Mouse (Mus musculus) forebrain, embryonic 12.5 days (tissue): ENCODE measurements at regions not wholly inside any gene's neighbourhood (a gene's known extent, or its start where the extent isn't known, plus 50 kb on each side); places are given as distances from the start of the nearest gene placed in this dataset.
A peak's percentile ranks its signal among the peaks of the same experiment; 100 is the strongest.
"Not testable (repeated sequence)": the region's sequence is repeated elsewhere in the genome, so short reads cannot be mapped to it uniquely, and the experiment has no call there.

Experiments
- ATAC-seq: fragments of 200-750 bp; cut with Nextera tagmentation; 2 replicates; pipeline ENCODE4 v1.8.0; 2017; ENCODE audit warnings: moderate TSS enrichment; ENCODE audit not compliant: low FRiP score
- H3K27ac ChIP-seq: fragments of 300-500 bp; sonication (generic); 2 replicates; pipeline ENCODE4 v1.5.1; 2016; ENCODE audit warnings: mild to moderate bottlenecking
- H3K27me3 ChIP-seq: fragments of 300-500 bp; sonication (generic); 2 replicates; pipeline ENCODE4 v1.6.1; 2016; ENCODE audit warnings: mild to moderate bottlenecking
- H3K36me3 ChIP-seq: fragments of 300-500 bp; sonication (generic); replicated peaks from 2 replicates; pipeline ENCODE4 v1.6.1; 2016; ENCODE audit warnings: mild to moderate bottlenecking
- H3K4me1 ChIP-seq: fragments of 300-500 bp; sonication (generic); 2 replicates; pipeline ENCODE4 v1.6.1; 2016
- H3K4me2 ChIP-seq: fragments of 300-500 bp; sonication (generic); 2 replicates; pipeline ENCODE4 v1.6.1; 2016; ENCODE audit warnings: mild to moderate bottlenecking, moderate library complexity
- H3K4me3 ChIP-seq: fragments of 300-500 bp; sonication (generic); replicated peaks from 2 replicates; pipeline ENCODE4 v1.5.1; 2016; ENCODE audit warnings: mild to moderate bottlenecking
- H3K9ac ChIP-seq: fragments of 300-500 bp; sonication (generic); 2 replicates; pipeline ENCODE4 v1.6.1; 2016; ENCODE audit warnings: mild to moderate bottlenecking
- H3K9me3 ChIP-seq: fragments of 300-500 bp; sonication (generic); 2 replicates; pipeline ENCODE4 v1.6.1; 2016
- WGBS: fragments of 180-500 bp; shearing (Covaris S2); methylation state at CpG from one replicate; pipeline ENCODE4 v1.1.7; 2016; 5-methylcytosine and 5-hydroxymethylcytosine counted together

- H3K27ac ChIP-seq, result no peak overlapping the region
- H3K36me3 ChIP-seq, result no peaks in the 10 kb centered on the region
- no peaks in the 10 kb centered on the region for H3K27me3 ChIP-seq
- no peaks in the 10 kb centered on the region for H3K9me3 ChIP-seq
- no peak overlapping the region for H3K9ac ChIP-seq
- ATAC-seq, result peak; percentile 75; the same call in 1 of the 2 replicates
- H3K4me1 ChIP-seq, result no peaks in the 10 kb centered on the region
- WGBS, result 37% methylated on average over 2 of the region's 2 CpGs
- H3K4me2 ChIP-seq, result no peak overlapping the region
- no peak overlapping the region for H3K4me3 ChIP-seq
Measured at GRCm38 (mm10) chr14:88092967-88093366, 378.2 kb downstream of the Pcdh20 start.

GRCm38 (mm10) chr14:88084854-88085253 lies 386.3 kb downstream of the Pcdh20 start:
- ATAC-seq, result no peak
- Histone ChIP-seq H3K27me3 (no peaks in the 10 kb centered on the region), H3K27ac (no peak overlapping the region), H3K4me3 (no peak overlapping the region), H3K9me3 (no peaks in the 10 kb centered on the region), H3K36me3 (no peaks in the 10 kb centered on the region), H3K9ac (no peak overlapping the region), H3K4me1 (no peaks in the 10 kb centered on the region), H3K4me2 (no peak overlapping the region)
- WGBS, result 91% methylated on average over 3 of the region's 3 CpGs

GRCm38 (mm10) chr14:88072880-88073468 lies 398.2 kb downstream of the Pcdh20 start:
- WGBS, result 80% methylated on average over 5 of the region's 5 CpGs
- ATAC-seq, result no peak
- H3K27ac ChIP-seq, result no peak overlapping the region
- H3K27me3 ChIP-seq, result no peaks in the 10 kb centered on the region
- H3K9ac ChIP-seq, result no peak overlapping the region
- H3K4me2 ChIP-seq, result no peak overlapping the region
- no peaks in the 10 kb centered on the region for H3K9me3 ChIP-seq
- H3K4me3 ChIP-seq, result no peak overlapping the region
- H3K4me1 ChIP-seq, result no peaks in the 10 kb centered on the region
- H3K36me3 ChIP-seq, result no peaks in the 10 kb centered on the region

GRCm38 (mm10) chr14:88047586-88047985 lies 423.6 kb downstream of the Pcdh20 start:
- ATAC-seq, H3K36me3 ChIP-seq, H3K9ac ChIP-seq, H3K27ac ChIP-seq, H3K4me1 ChIP-seq, H3K4me3 ChIP-seq, H3K27me3 ChIP-seq, H3K9me3 ChIP-seq, H3K4me2 ChIP-seq: not testable (repeated sequence)
- whole genome bisulfite sequencing, result 92% methylated on average over 3 of the region's 3 CpGs

GRCm38 (mm10) chr14:88013882-88014281 lies 457.3 kb downstream of the Pcdh20 start:
- Histone ChIP-seq H3K4me3 (no peak overlapping the region), H3K27ac (no peak overlapping the region), H3K9me3 (no peaks in the 10 kb centered on the region), H3K9ac (no peak overlapping the region), H3K4me1 (no peaks in the 10 kb centered on the region), H3K27me3 (no peaks in the 10 kb centered on the region), H3K36me3 (no peaks in the 10 kb centered on the region), H3K4me2 (no peak overlapping the region)
- 72% methylated on average over 2 of the region's 2 CpGs for WGBS
- no peak for ATAC-seq

- WGBS, result 92% methylated on average over 3 of the region's 3 CpGs
Measured at GRCm38 (mm10) chr14:88013186-88013585, 458.0 kb downstream of the Pcdh20 start.

GRCm38 (mm10) chr14:87996561-87996960 lies 474.6 kb downstream of the Pcdh20 start:
- H3K4me1 ChIP-seq, result no peaks in the 10 kb centered on the region
- H3K27ac ChIP-seq, result no peak overlapping the region
- H3K4me3 ChIP-seq, result no peak overlapping the region
- ATAC-seq, result no peak
- no peaks in the 10 kb centered on the region for H3K27me3 ChIP-seq
- 74% methylated on average over 2 of the region's 2 CpGs for WGBS
- H3K9ac ChIP-seq, result no peak overlapping the region
- no peak overlapping the region for H3K4me2 ChIP-seq
- no peaks in the 10 kb centered on the region for H3K36me3 ChIP-seq
- H3K9me3 ChIP-seq, result no peaks in the 10 kb centered on the region

More at GRCm38 (mm10) chr14:88013186-88013585, 458.0 kb downstream of the Pcdh20 start:
- Histone ChIP-seq H3K27me3 (no peaks in the 10 kb centered on the region), H3K9ac (no peak overlapping the region), H3K4me3 (no peak overlapping the region), H3K27ac (no peak overlapping the region), H3K4me2 (no peak overlapping the region), H3K9me3 (no peaks in the 10 kb centered on the region), H3K36me3 (no peaks in the 10 kb centered on the region), H3K4me1 (no peaks in the 10 kb centered on the region)
- no peak for ATAC-seq
